Mouse (Mus musculus): ENCODE measurements around the gene Kcnk4.

DNA sequence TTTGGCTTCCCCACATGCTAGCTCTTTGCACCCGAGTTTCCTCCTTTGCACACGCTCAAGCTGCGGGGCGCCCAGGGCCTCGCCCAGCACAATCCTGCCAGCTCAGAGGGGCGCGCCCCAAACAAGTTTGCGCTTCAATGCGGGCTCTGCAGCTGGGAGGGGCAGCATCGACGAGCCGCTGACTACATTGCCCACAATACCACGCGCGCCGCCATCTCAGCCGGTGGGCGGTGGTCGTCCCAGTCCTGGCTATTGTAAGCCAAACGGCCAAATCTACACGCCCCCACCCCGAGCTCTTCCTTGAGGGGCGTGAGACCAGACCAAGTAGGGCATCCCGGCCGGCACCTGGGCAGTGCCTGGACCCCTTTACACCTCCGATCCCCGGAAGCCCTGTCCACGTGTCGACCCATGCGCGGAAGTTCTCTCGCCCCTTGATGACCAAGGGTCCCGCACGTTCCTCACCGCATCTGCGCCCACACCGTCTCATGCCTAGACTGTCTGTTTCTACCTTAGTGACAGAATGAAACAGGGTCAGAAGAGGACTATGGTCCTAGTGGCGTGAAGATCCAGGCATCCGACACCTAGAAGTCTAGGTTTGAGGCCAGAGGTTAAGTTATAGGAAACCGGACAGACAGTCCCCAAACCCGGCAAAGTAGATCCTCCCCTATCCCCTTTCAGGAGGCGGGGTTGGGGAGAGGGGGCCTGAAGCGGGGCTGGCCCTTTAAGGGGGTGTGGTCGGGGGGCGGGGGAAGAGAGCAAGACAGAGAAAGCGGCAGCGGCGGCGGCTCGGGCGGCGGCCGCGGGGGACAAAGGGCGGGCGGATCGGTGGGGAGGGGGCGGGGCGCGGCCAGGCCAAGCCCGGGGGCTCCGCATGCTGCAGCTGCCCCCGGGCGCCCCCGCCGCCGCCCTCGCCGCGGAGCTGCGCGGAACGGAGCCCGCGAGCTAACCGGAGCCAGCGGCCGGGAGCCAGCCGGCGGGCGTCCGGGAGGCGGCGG is 40.2 kb upstream of the Kcnk4 start, which contains the start of gene Ppp1r14b:
- TF ChIP-seq CTCF (IDR thresholded peaks at IDR 0.05; ENCODE audit: low read depth, low read length) = no peak
- TF ChIP-seq POLR2A (IDR thresholded peaks at IDR 0.05; ENCODE audit: extremely low read depth, insufficient read depth, low read length) = no peak
